Mouse (Mus musculus) hindbrain, postnatal 0 days (tissue): ENCODE measurements around the gene Zfpm1. TPM values are rescaled to one million over a fixed set of nuclear protein-coding genes. Genes with fewer than 3 reads are reported as not detected.

ENCODE experiments used
- ATAC-seq: fragments of 200-750 bp; cut with Nextera tagmentation; 2 replicates; pipeline ENCODE4 v1.8.0; 2017; ENCODE audit warnings: mild to moderate bottlenecking, moderate TSS enrichment, moderate library complexity
- DNase-seq: peaks from one replicate; pipeline ENCODE4 v3.0.0-alpha.2; 2015; ENCODE audit warnings: low spot score
- H3K27ac ChIP-seq: fragments of 300-500 bp; sonication (generic); 2 replicates; pipeline ENCODE4 v1.5.1; 2014; ENCODE audit warnings: mild to moderate bottlenecking
- H3K27me3 ChIP-seq: fragments of 300-500 bp; sonication (generic); 2 replicates; pipeline ENCODE4 v1.6.1; 2014; ENCODE audit warnings: low read length, mixed read lengths; ENCODE audit not compliant: insufficient read depth
- H3K36me3 ChIP-seq: fragments of 300-500 bp; sonication (generic); 2 replicates; pipeline ENCODE4 v1.6.1; 2014; ENCODE audit warnings: low read length, mixed read lengths; ENCODE audit not compliant: insufficient read depth
- H3K4me1 ChIP-seq: fragments of 300-500 bp; sonication (generic); 2 replicates; pipeline ENCODE4 v1.6.1; 2014; ENCODE audit warnings: antibody characterized with exemption, low read length, mixed read lengths; ENCODE audit not compliant: insufficient read depth
- H3K4me2 ChIP-seq: fragments of 300-500 bp; sonication (generic); 2 replicates; pipeline ENCODE4 v1.6.1; 2014; ENCODE audit warnings: low read depth, mild to moderate bottlenecking, low read length, moderate library complexity, mixed read lengths
- H3K4me3 ChIP-seq: fragments of 300-500 bp; sonication (generic); 2 replicates; pipeline ENCODE4 v1.5.1; 2014; ENCODE audit warnings: low read length
- H3K9ac ChIP-seq: fragments of 300-500 bp; sonication (generic); replicated peaks from 2 replicates; pipeline ENCODE4 v1.6.1; 2014; ENCODE audit warnings: mild to moderate bottlenecking, low read length, moderate library complexity, mixed read lengths
- H3K9me3 ChIP-seq: fragments of 300-500 bp; sonication (generic); 2 replicates; pipeline ENCODE4 v1.6.1; 2016; ENCODE audit warnings: low read length, mixed read lengths
- CTCF ChIP-seq: IDR thresholded peaks from 2 replicates; pipeline ENCODE4 v1.5.1; 2016; ENCODE audit warnings: antibody characterized with exemption, control low read depth, low read depth
- WGBS: fragments of 180-500 bp; shearing (Covaris S2); extraction: QIAGEN DNeasy Blood & Tissue Kit; methylation state at CpG from one replicate; pipeline ENCODE4 v1.1.7; 2014; 5-methylcytosine and 5-hydroxymethylcytosine counted together
- polyA plus RNA-seq: library from polyadenylated mRNA; unstranded; fragments of >200 nt; fragmentation: Nextera tagmentation; extraction: Ambion mirVana; gene quantifications from 2 replicates; pipeline ENCODE4 v1.2.1, GENCODE M21; 2015
- total RNA-seq: library from RNA; depleted of rRNA; stranded (reverse); fragments of >200 nt; gene quantifications from 2 replicates; pipeline ENCODE4 v1.2.3, GENCODE M21; 2014; rRNA removed

Gene Zfpm1
- total and polyA plus RNA-seq, 2 experiments from 2014 or later, result 1.5 to 28.0 TPM

DNA sequence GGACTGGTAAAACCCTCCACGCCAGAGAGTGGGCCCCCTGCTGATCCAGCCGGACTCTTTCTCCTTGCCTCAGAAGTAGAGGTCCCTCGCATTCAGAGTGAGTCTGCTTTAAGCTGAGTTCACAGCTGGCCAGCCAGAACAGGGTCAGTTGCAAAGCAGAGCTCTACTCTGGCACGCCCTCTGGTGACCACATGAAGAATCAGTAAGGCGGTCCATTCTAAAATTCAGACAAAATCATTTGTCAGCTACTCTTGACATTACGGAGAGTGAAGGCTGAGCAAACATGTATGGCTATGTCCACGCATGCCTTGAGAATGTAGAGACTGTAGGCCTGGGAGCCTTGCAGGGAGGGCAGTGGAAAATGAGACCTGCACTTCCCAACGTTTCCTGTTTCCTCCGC lies 87.7 kb downstream of the Zfpm1 start:
- Histone ChIP-seq H3K4me2 (no peak overlapping the region), H3K27ac (no peak overlapping the region), H3K4me3 (no peak overlapping the region), H3K4me1 (no peaks in the 10 kb centered on the region), H3K9me3 (no peaks in the 10 kb centered on the region), H3K27me3 (no peaks in the 10 kb centered on the region), H3K9ac (no peak overlapping the region), H3K36me3 (no peaks in the 10 kb centered on the region)
- peak; percentile 76 for ATAC-seq
- peak; percentile 92 for TF ChIP-seq CTCF
- DNase-seq, result peak; percentile 83
- 15% methylated on average over 9 of the region's 9 CpGs for WGBS

DNA sequence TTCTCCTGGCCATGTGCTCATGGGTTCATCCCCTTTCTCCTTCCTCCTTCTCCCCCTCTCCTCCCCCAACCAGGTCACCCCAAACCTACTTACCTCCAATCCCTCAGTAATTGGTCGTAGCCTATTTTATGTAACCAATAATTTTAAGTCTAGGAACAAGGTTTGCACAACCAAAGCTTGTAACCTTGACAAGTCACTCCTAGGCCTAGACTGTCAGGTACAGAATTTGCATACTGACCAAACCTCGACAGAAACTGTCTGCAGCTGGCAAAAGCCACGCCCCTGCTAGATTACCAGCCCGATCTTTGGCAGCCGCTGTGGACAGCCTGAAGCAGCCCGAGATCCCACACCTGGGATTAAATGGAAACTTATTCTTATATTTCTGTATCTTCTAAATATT lies 89.8 kb downstream of the Zfpm1 start:
- Histone ChIP-seq H3K4me2 (no peak overlapping the region), H3K36me3 (no peaks in the 10 kb centered on the region), H3K4me1 (no peaks in the 10 kb centered on the region; the same call in 1 of the 2 replicates), H3K9me3 (no peaks in the 10 kb centered on the region), H3K4me3 (no peak overlapping the region), H3K27ac (no peak overlapping the region), H3K27me3 (no peaks in the 10 kb centered on the region), H3K9ac (no peak overlapping the region)
- DNase-seq (no peak), ATAC-seq (no peak)
- no peak for TF ChIP-seq CTCF
- 68% methylated on average over 6 of the region's 6 CpGs for WGBS

DNA sequence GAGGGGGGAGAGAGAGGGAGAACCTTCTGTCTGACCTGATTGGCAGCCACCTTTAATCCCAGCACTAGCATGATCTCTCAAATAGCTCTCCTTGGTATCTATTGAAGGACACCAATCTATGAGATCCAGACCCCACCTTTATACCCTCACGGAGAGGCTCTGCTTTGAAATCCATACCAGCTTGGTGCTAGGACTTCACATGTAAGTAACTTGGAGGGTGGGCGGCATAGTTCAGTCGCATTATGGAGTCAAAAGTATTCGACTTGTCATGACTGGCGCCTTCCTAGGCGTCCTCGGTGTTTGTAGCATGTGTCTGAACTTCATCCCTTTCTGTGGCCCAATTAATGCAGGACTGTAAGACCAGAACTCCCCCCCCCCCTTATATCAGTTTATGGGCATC lies 93.4 kb downstream of the Zfpm1 start:
- Histone ChIP-seq H3K9me3 (no peaks in the 10 kb centered on the region), H3K4me1 (peaks cover 7% of the 10 kb centered on the region), H3K4me3 (no peak overlapping the region), H3K27ac (no peak overlapping the region), H3K36me3 (no peaks in the 10 kb centered on the region), H3K4me2 (peak overlapping the region; percentile 51), H3K9ac (no peak overlapping the region), H3K27me3 (no peaks in the 10 kb centered on the region)
- 95% methylated on average over 7 of the region's 7 CpGs for WGBS
- TF ChIP-seq CTCF, result no peak
- ATAC-seq, result no peak
- no peak for DNase-seq

DNA sequence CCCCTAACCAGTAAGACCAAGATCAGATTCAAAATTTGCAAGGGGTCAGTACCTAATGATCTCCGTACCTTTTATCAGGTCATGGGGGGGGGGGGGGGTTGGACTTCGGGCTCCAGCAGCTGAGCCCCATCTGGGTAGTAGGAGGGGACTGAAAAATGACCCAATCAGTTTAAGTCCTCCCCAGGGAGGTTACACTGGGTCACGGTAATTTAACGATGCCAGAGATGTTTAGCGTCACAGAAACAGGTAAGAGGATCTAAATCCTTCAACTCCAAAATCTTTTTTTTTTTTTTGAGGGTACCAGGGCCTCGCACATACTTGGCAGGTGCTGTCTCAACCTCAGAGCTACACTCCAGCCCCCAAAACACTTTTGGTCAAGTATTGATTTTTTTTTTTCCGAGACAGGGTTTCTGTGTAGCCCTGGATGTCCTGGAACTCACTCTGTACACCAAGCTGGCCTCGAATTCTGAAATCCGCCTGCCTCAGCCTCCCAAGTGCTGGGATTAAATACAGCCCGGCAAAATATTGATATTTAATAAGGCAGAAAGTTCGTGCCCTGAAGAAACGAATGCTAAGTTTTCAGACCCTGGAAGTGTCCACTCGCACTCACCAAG lies 93.9 kb downstream of the Zfpm1 start:
- Histone ChIP-seq H3K9ac (0 out of 2 replicates have a peak overlapping the region, but pooled peaks have one; percentile 37), H3K27ac (peak overlapping the region; percentile 68), H3K27me3 (no peaks in the 10 kb centered on the region), H3K4me3 (peak overlapping the region; percentile 99), H3K4me2 (peak overlapping the region; percentile 51), H3K4me1 (peaks cover 7% of the 10 kb centered on the region), H3K36me3 (no peaks in the 10 kb centered on the region), H3K9me3 (no peaks in the 10 kb centered on the region)
- peak; percentile 56 for ATAC-seq
- 26% methylated on average over 13 of the region's 13 CpGs for WGBS
- TF ChIP-seq CTCF, result no peak
- DNase-seq, result no peak

DNA sequence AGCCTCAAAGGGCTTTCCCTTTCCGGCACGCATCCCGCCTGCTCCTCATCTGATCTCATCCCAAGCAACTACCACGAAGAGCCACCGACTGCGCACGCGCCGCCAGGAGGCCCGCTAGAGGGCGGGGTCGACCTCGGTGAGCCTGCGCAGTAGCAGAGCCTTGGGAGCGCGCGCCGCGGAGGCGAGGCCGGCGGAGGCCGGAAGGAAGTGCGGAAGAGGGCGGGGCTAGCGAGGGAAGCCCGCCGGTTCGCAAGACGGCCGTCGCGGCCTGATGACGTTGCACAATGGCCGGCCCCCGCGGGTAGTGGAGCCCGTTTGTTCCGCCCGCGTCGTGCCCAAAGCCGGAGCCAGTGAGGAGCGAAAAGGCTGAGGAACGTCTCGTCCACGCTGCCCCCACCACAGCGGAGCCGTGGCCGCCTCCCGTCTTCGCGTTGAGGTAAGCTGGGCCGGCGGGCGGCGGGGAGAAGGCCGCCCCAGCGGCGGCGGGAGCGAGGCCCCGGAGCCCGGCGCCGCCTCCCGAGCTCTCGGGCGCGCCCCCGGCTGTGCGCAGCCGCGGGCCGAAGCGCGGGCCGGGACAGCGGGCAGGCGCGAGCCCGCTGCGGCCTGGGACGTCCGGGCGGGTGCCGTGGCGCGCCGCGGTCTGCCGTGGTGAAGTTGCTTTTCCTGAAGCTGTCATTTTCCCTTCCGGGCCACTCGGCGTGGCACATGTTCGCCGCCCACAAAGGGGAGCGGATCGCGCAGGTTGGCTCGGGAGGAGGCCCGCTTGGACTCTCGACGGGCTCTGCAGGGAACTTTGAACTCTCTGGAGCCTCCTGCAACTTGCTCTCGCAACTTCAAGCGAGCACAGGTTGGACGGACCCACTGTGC lies 94.7 kb downstream of the Zfpm1 start, which contains the start of gene Zc3h18:
Gene Zc3h18, plus strand, starts transcription at position 245 of the 867 bp plus-strand sequence.
- Histone ChIP-seq H3K4me3 (peak within 1 kb of the TSS; percentile 99), H3K4me2 (peak within 1 kb of the TSS; percentile 90), H3K9ac (peak within 1 kb of the TSS; percentile 89), H3K27me3 (no peaks in the 10 kb centered on the region), H3K9me3 (no peaks in the 10 kb centered on the region), H3K27ac (peak within 1 kb of the TSS; percentile 97), H3K36me3 (no peaks in the 10 kb centered on the region), H3K4me1 (peaks cover 7% of the 10 kb centered on the region)
- peak; percentile 56 for TF ChIP-seq CTCF
- WGBS, result 2% methylated on average over 100 of the region's 107 CpGs
- DNase-seq (peak; percentile 100), ATAC-seq (peak; percentile 95)

DNA sequence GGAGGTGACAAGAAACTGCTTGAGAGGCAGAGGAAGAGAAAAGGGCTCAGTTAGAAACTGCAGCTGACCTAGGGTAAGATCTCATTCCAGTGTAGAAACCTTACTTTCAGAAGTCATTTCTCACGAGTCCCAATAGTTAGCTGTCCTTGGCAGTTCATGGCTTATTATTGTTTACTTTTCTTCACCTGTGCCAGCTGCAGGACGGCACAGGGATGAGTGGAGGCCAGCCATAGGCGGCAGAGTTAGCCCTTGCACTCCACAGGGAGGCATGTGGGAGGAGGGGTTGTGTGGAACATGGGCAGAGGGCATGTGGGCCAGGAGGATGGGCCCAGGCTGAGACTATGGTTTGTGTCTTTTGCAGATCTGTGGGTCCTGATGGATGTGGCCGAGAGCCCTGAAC lies 101.1 kb downstream of the Zfpm1 start:
- TF ChIP-seq CTCF, result no peak
- H3K4me3 ChIP-seq, result no peak overlapping the region
- peaks cover 2% of the 10 kb centered on the region for H3K4me1 ChIP-seq
- H3K9ac ChIP-seq, result no peak overlapping the region
- no peak overlapping the region for H3K27ac ChIP-seq
- no peak for ATAC-seq
- peaks cover 41% of the 10 kb centered on the region for H3K36me3 ChIP-seq
- WGBS, result 82% methylated on average over 4 of the region's 4 CpGs
- H3K9me3 ChIP-seq, result no peaks in the 10 kb centered on the region
- H3K27me3 ChIP-seq, result no peaks in the 10 kb centered on the region
- DNase-seq, result no peak
- H3K4me2 ChIP-seq, result no peak overlapping the region

Other genes with a start within 250 kb of the Zfpm1 start
- gene Trhr2, start 78.6 kb downstream of the Zfpm1 start, total RNA-seq, result 2.0 and 3.2 TPM in 2 replicates
- gene Trhr2, start 78.6 kb downstream of the Zfpm1 start, polyA plus RNA-seq, result 0.45 and 0.57 TPM in 2 replicates
- gene Zc3h18, start 94.5 kb downstream of the Zfpm1 start, total RNA-seq, result 24.4 and 25.6 TPM in 2 replicates
- 25.2 and 25.3 TPM in 2 replicates for gene Zc3h18, start 94.5 kb downstream of the Zfpm1 start, polyA plus RNA-seq
- gene Il17c, start 139.9 kb downstream of the Zfpm1 start, total RNA-seq, result 0.52 TPM in 1 of 2 replicates, not detected in the other
- 0.21 TPM in 1 of 2 replicates, not detected in the other for gene Il17c, start 139.9 kb downstream of the Zfpm1 start, polyA plus RNA-seq
- gene Cyba, start 150.8 kb downstream of the Zfpm1 start, total RNA-seq, result 19.6 and 30.6 TPM in 2 replicates
- 44.0 and 46.2 TPM in 2 replicates for gene Cyba, start 150.8 kb downstream of the Zfpm1 start, polyA plus RNA-seq
- 67.1 and 89.6 TPM in 2 replicates for gene Mvd, start 161.3 kb downstream of the Zfpm1 start, total RNA-seq
- 55.2 and 55.5 TPM in 2 replicates for gene Mvd, start 161.3 kb downstream of the Zfpm1 start, polyA plus RNA-seq
- gene Snai3, start 178.6 kb downstream of the Zfpm1 start, total RNA-seq, result not detected in 2 replicates
- not detected in 2 replicates for gene Snai3, start 178.6 kb downstream of the Zfpm1 start, polyA plus RNA-seq
- gene Rnf166, start 193.9 kb downstream of the Zfpm1 start, total RNA-seq, result 37.4 and 48.8 TPM in 2 replicates
- 22.6 and 27.0 TPM in 2 replicates for gene Rnf166, start 193.9 kb downstream of the Zfpm1 start, polyA plus RNA-seq
- 39.9 and 49.8 TPM in 2 replicates for gene Ctu2, start 194.0 kb downstream of the Zfpm1 start, total RNA-seq
- 85.4 and 93.6 TPM in 2 replicates for gene Ctu2, start 194.0 kb downstream of the Zfpm1 start, polyA plus RNA-seq